Mouse (Mus musculus): ENCODE measurements around the gene Thnsl2. TPM values are rescaled to one million over a fixed set of nuclear protein-coding genes. Genes with fewer than 3 reads are reported as not detected.
A peak's percentile ranks its signal among the peaks of the same experiment; 100 is the strongest.

The Thnsl2 gene
- polyA plus RNA-seq, 1 experiment from 2014 or later = 5.5 TPM

DNA sequence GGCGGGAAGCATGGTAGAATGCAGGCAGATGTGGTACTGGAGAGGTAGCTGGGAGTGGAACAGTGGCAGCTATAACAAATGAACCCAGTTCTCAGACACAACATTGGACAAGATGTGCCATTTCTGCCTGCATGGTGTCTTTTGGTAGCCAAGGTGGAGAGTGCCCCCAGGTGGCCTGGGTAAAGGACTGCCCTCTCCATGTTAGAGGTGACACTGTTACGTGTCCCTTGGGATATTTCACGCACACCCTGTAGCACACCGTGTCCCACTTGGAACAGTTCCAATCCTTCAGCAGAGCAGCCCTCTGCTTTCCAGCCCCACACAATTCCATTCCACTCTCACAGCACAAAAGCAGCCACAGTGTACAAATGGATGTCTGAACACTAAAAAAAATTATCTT lies 18.0 kb upstream of the Thnsl2 start:
- no peak overlapping the region for H3K4me2 ChIP-seq (replicated peaks)
- 70% methylated on average over 4 of the region's 4 CpGs for WGBS
- H3K9ac ChIP-seq = no peak overlapping the region
- no peak for DNase-seq (ENCODE audit: low spot score)
- H3K4me1 ChIP-seq (replicated peaks; ENCODE audit: control insufficient read depth, insufficient read depth, low read length) = no peaks in the 10 kb centered on the region
- H3K4me3 ChIP-seq (replicated peaks; ENCODE audit: low read length) = no peak overlapping the region
- no peaks in the 10 kb centered on the region for H3K9me3 ChIP-seq (ENCODE audit: control insufficient read depth, low read length)
- ATAC-seq (ENCODE audit: low FRiP score) = no peak
- no peaks in the 10 kb centered on the region for H3K27me3 ChIP-seq (ENCODE audit: control insufficient read depth, insufficient read depth, low read length)
- H3K36me3 ChIP-seq (replicated peaks; ENCODE audit: control insufficient read depth, insufficient read depth) = no peaks in the 10 kb centered on the region
- no peak overlapping the region for H3K27ac ChIP-seq

DNA sequence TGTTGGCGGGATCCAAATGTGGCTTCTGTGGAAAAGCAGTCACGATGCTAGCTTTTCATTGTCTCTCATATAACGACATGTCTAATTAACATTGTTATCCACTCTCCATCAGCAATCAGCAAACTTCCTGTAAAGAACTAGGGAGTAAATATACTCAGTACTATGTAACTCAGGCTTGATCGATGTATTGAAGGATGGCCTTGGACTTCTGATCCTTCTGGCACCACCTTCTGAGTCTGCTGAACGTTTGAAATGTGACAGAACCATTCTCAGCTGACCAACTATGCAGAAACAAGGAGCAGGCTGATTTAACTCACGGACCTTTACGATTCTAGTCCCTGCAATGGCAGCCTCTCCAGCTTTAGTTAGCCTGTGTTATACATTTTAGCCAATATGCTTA lies 17.1 kb upstream of the Thnsl2 start:
- no peaks in the 10 kb centered on the region for H3K4me1 ChIP-seq (replicated peaks; ENCODE audit: control insufficient read depth, insufficient read depth, low read length)
- DNase-seq (ENCODE audit: low spot score) = no peak
- no peak overlapping the region for H3K27ac ChIP-seq
- H3K9me3 ChIP-seq (ENCODE audit: control insufficient read depth, low read length) = no peaks in the 10 kb centered on the region
- no peak overlapping the region for H3K4me3 ChIP-seq (replicated peaks; ENCODE audit: low read length)
- no peaks in the 10 kb centered on the region for H3K36me3 ChIP-seq (replicated peaks; ENCODE audit: control insufficient read depth, insufficient read depth)
- no peaks in the 10 kb centered on the region for H3K27me3 ChIP-seq (ENCODE audit: control insufficient read depth, insufficient read depth, low read length)
- no peak overlapping the region for H3K9ac ChIP-seq
- WGBS = 78% methylated on average over 7 of the region's 7 CpGs
- ATAC-seq (ENCODE audit: low FRiP score) = no peak
- no peak overlapping the region for H3K4me2 ChIP-seq (replicated peaks)

DNA sequence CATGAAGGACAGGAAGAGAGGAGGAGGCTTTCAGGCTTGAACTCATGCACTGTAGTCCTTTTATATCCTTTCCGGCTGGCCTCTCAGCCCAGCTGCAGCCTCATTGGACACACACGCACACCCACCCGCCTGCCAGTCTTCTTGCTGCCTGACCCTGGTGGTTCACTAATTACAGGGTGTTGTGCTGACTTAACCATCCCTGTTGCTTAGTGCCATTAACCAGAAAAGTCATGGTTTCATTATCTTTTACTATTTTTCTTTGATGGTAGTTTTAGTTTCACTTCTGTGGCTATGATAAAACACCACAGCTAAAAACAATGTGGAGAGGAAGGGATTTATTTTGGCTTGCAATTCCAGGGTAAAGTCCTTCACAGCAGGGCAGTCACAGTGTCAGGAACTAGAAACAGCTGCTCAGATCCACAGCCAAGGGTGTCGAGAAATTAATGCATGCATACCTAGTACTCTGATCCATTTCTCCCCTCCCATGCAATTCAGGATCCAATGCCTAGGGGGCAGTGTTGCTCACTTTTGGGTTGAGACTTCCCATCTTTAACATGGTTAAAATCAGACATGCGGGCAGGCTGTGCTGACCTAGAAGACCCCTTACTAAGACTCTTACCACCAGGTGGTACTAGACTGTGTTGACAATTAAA lies 12.6 kb upstream of the Thnsl2 start:
- H3K9ac ChIP-seq = no peak overlapping the region
- no peaks in the 10 kb centered on the region for H3K9me3 ChIP-seq (ENCODE audit: control insufficient read depth, low read length)
- H3K27me3 ChIP-seq (ENCODE audit: control insufficient read depth, insufficient read depth, low read length) = no peaks in the 10 kb centered on the region
- H3K4me2 ChIP-seq (replicated peaks) = no peak overlapping the region
- WGBS = 80% methylated on average over 5 of the region's 5 CpGs
- H3K36me3 ChIP-seq (replicated peaks; ENCODE audit: control insufficient read depth, insufficient read depth) = no peaks in the 10 kb centered on the region
- no peak overlapping the region for H3K4me3 ChIP-seq (replicated peaks; ENCODE audit: low read length)
- DNase-seq (ENCODE audit: low spot score) (no peak), ATAC-seq (ENCODE audit: low FRiP score) (no peak)
- H3K4me1 ChIP-seq (replicated peaks; ENCODE audit: control insufficient read depth, insufficient read depth, low read length) = no peaks in the 10 kb centered on the region
- H3K27ac ChIP-seq = no peak overlapping the region

DNA sequence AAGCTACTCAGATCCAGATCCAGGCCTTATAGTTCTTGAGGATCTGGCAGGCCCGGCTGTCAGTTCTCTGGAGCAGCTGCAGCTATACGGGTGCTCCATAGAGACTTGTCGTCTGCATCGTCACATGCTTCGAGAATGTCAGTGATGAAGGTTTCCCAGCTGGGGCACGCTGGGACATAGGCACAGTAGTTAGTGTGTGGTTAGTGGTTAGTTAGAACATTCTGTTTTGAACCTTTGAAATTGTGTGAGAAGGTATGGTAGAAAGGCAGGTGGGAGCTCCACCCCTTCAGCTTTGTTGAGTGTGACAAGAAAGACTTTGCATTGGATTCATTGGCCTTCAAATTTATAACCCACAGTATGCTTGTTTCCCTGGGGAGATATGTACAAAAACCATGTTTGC lies 10.6 kb upstream of the Thnsl2 start:
- Histone ChIP-seq H3K4me1 (replicated peaks; ENCODE audit: control insufficient read depth, insufficient read depth, low read length) (no peaks in the 10 kb centered on the region), H3K4me3 (replicated peaks; ENCODE audit: low read length) (no peak overlapping the region), H3K9ac (no peak overlapping the region), H3K4me2 (replicated peaks) (no peak overlapping the region), H3K36me3 (replicated peaks; ENCODE audit: control insufficient read depth, insufficient read depth) (no peaks in the 10 kb centered on the region), H3K27me3 (ENCODE audit: control insufficient read depth, insufficient read depth, low read length) (no peaks in the 10 kb centered on the region), H3K27ac (no peak overlapping the region), H3K9me3 (ENCODE audit: control insufficient read depth, low read length) (no peaks in the 10 kb centered on the region)
- WGBS = 71% methylated on average over 6 of the region's 6 CpGs
- DNase-seq (ENCODE audit: low spot score) (no peak), ATAC-seq (ENCODE audit: low FRiP score) (no peak)

DNA sequence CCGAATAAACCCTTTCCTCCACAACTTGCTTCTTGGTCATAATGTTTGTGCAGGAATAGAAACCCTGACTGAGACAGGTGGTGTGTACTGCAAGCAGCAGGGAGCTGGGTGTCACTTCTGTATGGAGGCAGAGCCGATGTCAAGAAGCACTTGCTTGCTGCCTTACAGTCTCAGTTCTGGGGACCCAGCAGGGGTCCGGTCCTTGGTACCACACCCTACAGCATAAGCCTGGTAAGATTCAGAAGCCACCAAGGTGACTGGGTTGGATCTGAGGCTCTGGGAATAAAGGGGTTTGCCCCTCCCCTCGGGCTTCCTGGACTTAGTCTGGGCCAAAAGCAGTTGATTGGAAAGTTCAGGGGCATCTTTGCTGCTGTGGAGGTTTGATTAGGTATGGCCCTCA lies 9.2 kb upstream of the Thnsl2 start:
- Histone ChIP-seq H3K27me3 (ENCODE audit: control insufficient read depth, insufficient read depth, low read length) (no peaks in the 10 kb centered on the region), H3K9me3 (ENCODE audit: control insufficient read depth, low read length) (no peaks in the 10 kb centered on the region), H3K36me3 (replicated peaks; ENCODE audit: control insufficient read depth, insufficient read depth) (no peaks in the 10 kb centered on the region), H3K27ac (no peak overlapping the region), H3K4me2 (replicated peaks) (no peak overlapping the region), H3K4me3 (replicated peaks; ENCODE audit: low read length) (no peak overlapping the region), H3K4me1 (replicated peaks; ENCODE audit: control insufficient read depth, insufficient read depth, low read length) (no peaks in the 10 kb centered on the region), H3K9ac (no peak overlapping the region)
- ATAC-seq (ENCODE audit: low FRiP score) (no peak), DNase-seq (ENCODE audit: low spot score) (no peak)
- 85% methylated on average over 4 of the region's 4 CpGs for WGBS

DNA sequence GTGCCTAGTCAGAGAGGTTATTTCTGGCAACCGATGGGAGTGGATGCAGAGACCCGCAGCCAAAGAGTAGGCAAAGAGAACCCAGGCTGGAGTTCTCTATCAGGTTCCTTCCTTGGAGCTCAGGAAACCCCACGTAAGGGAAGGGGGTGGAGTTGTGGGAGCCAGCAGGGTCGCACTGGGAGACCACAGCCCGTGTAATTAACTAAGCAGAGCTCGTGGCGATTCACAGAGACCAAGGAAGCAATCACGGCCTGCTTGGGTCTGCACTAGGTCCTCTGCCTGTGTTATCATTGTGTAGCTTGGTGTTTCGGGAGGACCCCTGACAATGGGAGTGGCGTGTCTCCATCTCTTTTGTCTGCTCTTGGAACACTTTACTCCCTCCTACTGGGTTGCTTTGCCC lies 6.9 kb upstream of the Thnsl2 start:
- ATAC-seq (ENCODE audit: low FRiP score) = no peak
- Histone ChIP-seq H3K9ac (no peak overlapping the region), H3K36me3 (replicated peaks; ENCODE audit: control insufficient read depth, insufficient read depth) (no peaks in the 10 kb centered on the region), H3K4me2 (replicated peaks) (no peak overlapping the region), H3K4me1 (replicated peaks; ENCODE audit: control insufficient read depth, insufficient read depth, low read length) (no peaks in the 10 kb centered on the region), H3K9me3 (ENCODE audit: control insufficient read depth, low read length) (no peaks in the 10 kb centered on the region), H3K4me3 (replicated peaks; ENCODE audit: low read length) (no peak overlapping the region), H3K27ac (no peak overlapping the region), H3K27me3 (ENCODE audit: control insufficient read depth, insufficient read depth, low read length) (no peaks in the 10 kb centered on the region)
- 32% methylated on average over 10 of the region's 10 CpGs for WGBS
- DNase-seq (ENCODE audit: low spot score) = no peak

DNA sequence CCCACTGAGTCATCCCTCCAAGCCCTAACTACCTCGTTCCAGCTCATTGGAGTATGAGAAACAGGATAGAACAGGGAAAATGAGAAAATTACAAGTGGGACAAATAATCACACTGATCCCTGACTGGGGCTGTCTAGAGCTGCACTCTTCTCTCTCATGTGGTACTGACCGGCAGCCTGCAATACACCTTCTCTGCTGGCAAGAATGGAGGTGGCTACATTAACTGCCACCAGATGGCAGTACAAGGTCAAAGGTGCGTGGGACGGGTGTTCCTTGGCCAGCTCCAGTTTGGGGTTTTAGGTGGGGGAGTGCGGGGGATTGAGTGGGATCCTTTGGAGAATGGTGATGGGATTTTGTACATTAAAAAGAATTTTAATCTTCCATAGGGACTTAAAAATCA lies 5.3 kb upstream of the Thnsl2 start:
- DNase-seq (ENCODE audit: low spot score) (peak; percentile 62), ATAC-seq (ENCODE audit: low FRiP score) (peak; percentile 49; the same call in 1 of the 2 replicates)
- Histone ChIP-seq H3K36me3 (replicated peaks; ENCODE audit: control insufficient read depth, insufficient read depth) (no peaks in the 10 kb centered on the region), H3K27me3 (ENCODE audit: control insufficient read depth, insufficient read depth, low read length) (no peaks in the 10 kb centered on the region), H3K4me1 (replicated peaks; ENCODE audit: control insufficient read depth, insufficient read depth, low read length) (no peaks in the 10 kb centered on the region), H3K9ac (no peak overlapping the region), H3K4me2 (replicated peaks) (no peak overlapping the region), H3K4me3 (replicated peaks; ENCODE audit: low read length) (no peak overlapping the region), H3K9me3 (ENCODE audit: control insufficient read depth, low read length) (no peaks in the 10 kb centered on the region), H3K27ac (no peak overlapping the region)
- 19% methylated on average over 5 of the region's 5 CpGs for WGBS

GRCm38 (mm10) chr6:71148336-71148735 lies 4.1 kb upstream of the Thnsl2 start:
- Histone ChIP-seq H3K4me3 (replicated peaks; ENCODE audit: low read length) (no peak overlapping the region), H3K4me2 (replicated peaks) (no peak overlapping the region), H3K36me3 (replicated peaks; ENCODE audit: control insufficient read depth, insufficient read depth) (no peaks in the 10 kb centered on the region), H3K9ac (no peak overlapping the region), H3K27ac (no peak overlapping the region), H3K4me1 (replicated peaks; ENCODE audit: control insufficient read depth, insufficient read depth, low read length) (0 out of 2 replicates have a peak, but pooled peaks cover under 1% of the 10 kb centered on the region), H3K9me3 (ENCODE audit: control insufficient read depth, low read length) (no peaks in the 10 kb centered on the region), H3K27me3 (ENCODE audit: control insufficient read depth, insufficient read depth, low read length) (no peaks in the 10 kb centered on the region)
- WGBS = 70% methylated on average over 6 of the region's 6 CpGs
- ATAC-seq (ENCODE audit: low FRiP score) (no peak), DNase-seq (ENCODE audit: low spot score) (no peak)

GRCm38 (mm10) chr6:71145288-71145989 lies 1.2 kb upstream of the Thnsl2 start:
- Histone ChIP-seq H3K36me3 (replicated peaks; ENCODE audit: control insufficient read depth, insufficient read depth) (no peaks in the 10 kb centered on the region), H3K27ac (no peak overlapping the region), H3K9ac (no peak overlapping the region), H3K9me3 (ENCODE audit: control insufficient read depth, low read length) (no peaks in the 10 kb centered on the region), H3K27me3 (ENCODE audit: control insufficient read depth, insufficient read depth, low read length) (no peaks in the 10 kb centered on the region), H3K4me1 (replicated peaks; ENCODE audit: control insufficient read depth, insufficient read depth, low read length) (0 out of 2 replicates have a peak, but pooled peaks cover 5% of the 10 kb centered on the region), H3K4me3 (replicated peaks; ENCODE audit: low read length) (no peak overlapping the region), H3K4me2 (replicated peaks) (no peak overlapping the region)
- ATAC-seq (ENCODE audit: low FRiP score) (no peak), DNase-seq (ENCODE audit: low spot score) (no peak)
- WGBS = 74% methylated on average over 3 of the region's 3 CpGs
